Mouse (Mus musculus) CH12F3 (cell line): ENCODE results near the gene Crip3.

Source experiments
- in situ Hi-C: fragments of 300-500 bp; cut with MboI; formaldehyde crosslinking; loops from 2 replicates; pipeline ENCODE4 v1.14.3; 2020; ENCODE audit warnings: low sequenced_read_pairs

Crip3 gene

GRCm38 (mm10) chr17:46428761-46429414, at the start of gene Crip3:
Gene Crip3, plus strand, starts transcription at chr17:46428926.
- in situ Hi-C loops = no loop called here

GRCm38 (mm10) chr17:46383294-46384060, 45.2 kb upstream of the Crip3 start, which contains the start of gene Zfp318:
Gene Zfp318, plus strand, starts transcription at chr17:46383731.
- in situ Hi-C loops = no loop called here

GRCm38 (mm10) chr17:46384061-46384801, 44.5 kb upstream of the Crip3 start:
- in situ Hi-C loops = no loop called here

GRCm38 (mm10) chr17:46388200-46388599, 40.5 kb upstream of the Crip3 start:
- in situ Hi-C loops = no loop called here

- in situ Hi-C loops = loop anchor here (10.0 kb wide), 1 partner anchor 128 kb away; no protein-coding TSS in a partner anchor
Measured at GRCm38 (mm10) chr17:46393012-46393411, 35.7 kb upstream of the Crip3 start.

GRCm38 (mm10) chr17:46394631-46395030, 34.1 kb upstream of the Crip3 start:
- in situ Hi-C loops = loop anchor here (10.0 kb wide), 1 partner anchor 130 kb away; no protein-coding TSS in a partner anchor

GRCm38 (mm10) chr17:46408478-46408877, 20.2 kb upstream of the Crip3 start:
- in situ Hi-C loops = no loop called here

GRCm38 (mm10) chr17:46418628-46419027, 10.1 kb upstream of the Crip3 start:
- in situ Hi-C loops = no loop called here

GRCm38 (mm10) chr17:46419717-46420116, 9.0 kb upstream of the Crip3 start:
- in situ Hi-C loops = no loop called here

- in situ Hi-C loops = no loop called here
Measured at GRCm38 (mm10) chr17:46426496-46426895, 2.2 kb upstream of the Crip3 start.

GRCm38 (mm10) chr17:46433627-46434026, 4.9 kb downstream of the Crip3 start:
- in situ Hi-C loops = no loop called here

- in situ Hi-C loops = no loop called here
Measured at GRCm38 (mm10) chr17:46436672-46437366, 8.1 kb downstream of the Crip3 start.

GRCm38 (mm10) chr17:46438298-46438873, 9.7 kb downstream of the Crip3 start, which contains the start of gene Slc22a7:
Gene Slc22a7, minus strand, starts transcription at chr17:46438457.
- in situ Hi-C loops = no loop called here

GRCm38 (mm10) chr17:46439176-46439575, 10.4 kb downstream of the Crip3 start:
- in situ Hi-C loops = no loop called here

GRCm38 (mm10) chr17:46444839-46445579, 16.3 kb downstream of the Crip3 start:
- in situ Hi-C loops = no loop called here

- in situ Hi-C loops = no loop called here
Measured at GRCm38 (mm10) chr17:46446264-46446663, 17.5 kb downstream of the Crip3 start.

- in situ Hi-C loops = no loop called here
Measured at GRCm38 (mm10) chr17:46452683-46453082, 24.0 kb downstream of the Crip3 start.

GRCm38 (mm10) chr17:46453302-46453948, 24.7 kb downstream of the Crip3 start:
- in situ Hi-C loops = no loop called here

GRCm38 (mm10) chr17:46453970-46454411, 25.3 kb downstream of the Crip3 start:
- in situ Hi-C loops = no loop called here
